Mouse (Mus musculus) megakaryocyte progenitor cell, adult 5-6 weeks (primary cell): Measurements from ENCODE around the gene Pitpnm2. TPM values are rescaled to one million over a fixed set of nuclear protein-coding genes. Genes with fewer than 3 reads are reported as not detected.

Experiments
- ATAC-seq: replicated peaks from 2 replicates; pipeline ENCODE4 v1.8.0; 2016; ENCODE audit warnings: mild to moderate bottlenecking, moderate TSS enrichment, inconsistent platforms; ENCODE audit not compliant: poor library complexity
- total RNA-seq, 2 experiments: library from RNA; stranded (forward) in 1 of 2; stranded (reverse) in 1 of 2; fragments of 157-497, 149-512 nt in 1 of 2; fragments of 200-1000 nt in 1 of 2; gene quantifications; 2 replicates each; pipeline versions ENCODE4 v1.2.3 to v1.2.4; 2015 to 2017

The Pitpnm2 gene
- total RNA-seq, 2 experiments from 2014 or later, result 2.5 to 7.5 TPM

- no peak for ATAC-seq
Observed at GRCm38 (mm10) chr5:124184898-124185701, 64.5 kb downstream of the Pitpnm2 start.

GRCm38 (mm10) chr5:124184191-124184590 lies 65.4 kb downstream of the Pitpnm2 start:
- ATAC-seq, result no peak

GRCm38 (mm10) chr5:124182642-124183041 lies 66.9 kb downstream of the Pitpnm2 start:
- no peak for ATAC-seq

- peak; percentile 95 for ATAC-seq
Observed at GRCm38 (mm10) chr5:124182097-124182496, 67.5 kb downstream of the Pitpnm2 start.

GRCm38 (mm10) chr5:124180500-124181167 lies 68.9 kb downstream of the Pitpnm2 start:
- no peak for ATAC-seq

GRCm38 (mm10) chr5:124179411-124179810 lies 70.1 kb downstream of the Pitpnm2 start:
- ATAC-seq, result no peak

GRCm38 (mm10) chr5:124176726-124177132 lies 72.8 kb downstream of the Pitpnm2 start:
- no peak for ATAC-seq

- ATAC-seq, result peak; percentile 73
Observed at GRCm38 (mm10) chr5:124175138-124175537, 74.4 kb downstream of the Pitpnm2 start.

- no peak for ATAC-seq
Observed at GRCm38 (mm10) chr5:124173012-124173985, 76.3 kb downstream of the Pitpnm2 start.

- no peak for ATAC-seq
Observed at GRCm38 (mm10) chr5:124172246-124172645, 77.3 kb downstream of the Pitpnm2 start.

GRCm38 (mm10) chr5:124171781-124172180 lies 77.8 kb downstream of the Pitpnm2 start:
- no peak for ATAC-seq

- ATAC-seq, result no peak
Observed at GRCm38 (mm10) chr5:124169224-124169621, 80.3 kb downstream of the Pitpnm2 start.

- ATAC-seq, result no peak
Observed at GRCm38 (mm10) chr5:124168428-124169223, 80.9 kb downstream of the Pitpnm2 start.

- ATAC-seq, result no peak
Observed at GRCm38 (mm10) chr5:124167621-124168020, 81.9 kb downstream of the Pitpnm2 start.

- ATAC-seq, result no peak
Observed at GRCm38 (mm10) chr5:124166741-124167140, 82.8 kb downstream of the Pitpnm2 start.

- ATAC-seq, result peak; percentile 91
Observed at GRCm38 (mm10) chr5:124165622-124166570, 83.7 kb downstream of the Pitpnm2 start.

- ATAC-seq, result no peak
Observed at GRCm38 (mm10) chr5:124163445-124163844, 86.1 kb downstream of the Pitpnm2 start.

- ATAC-seq, result peak; percentile 57
Observed at GRCm38 (mm10) chr5:124162577-124162976, 87.0 kb downstream of the Pitpnm2 start.

- ATAC-seq, result no peak
Observed at GRCm38 (mm10) chr5:124161831-124162230, 87.7 kb downstream of the Pitpnm2 start.
